Mouse (Mus musculus) kidney, postnatal 0 days (tissue): ENCODE results near the gene Pdilt. TPM values are rescaled to one million over a fixed set of nuclear protein-coding genes. Genes with fewer than 3 reads are reported as not detected.
A peak's percentile ranks its signal among the peaks of the same experiment; 100 is the strongest.

ENCODE experiments used
- ATAC-seq: fragments of 200-750 bp; cut with Nextera tagmentation; replicated peaks from 2 replicates; pipeline ENCODE4 v1.8.0; 2017; ENCODE audit warnings: low read depth, moderate number of reproducible peaks, moderate TSS enrichment, moderate library complexity; ENCODE audit not compliant: low FRiP score
- DNase-seq: peaks from one replicate; pipeline ENCODE4 v3.0.0-alpha.2; 2016; ENCODE audit warnings: low spot score
- H3K27ac ChIP-seq: fragments of 300-500 bp; sonication (generic); 2 replicates; pipeline ENCODE4 v1.5.1; 2014; ENCODE audit warnings: mild to moderate bottlenecking
- H3K27me3 ChIP-seq: fragments of 300-500 bp; sonication (generic); 2 replicates; pipeline ENCODE4 v1.6.1; 2014; ENCODE audit warnings: low read length, mixed read lengths; ENCODE audit not compliant: insufficient read depth
- H3K36me3 ChIP-seq: fragments of 300-500 bp; sonication (generic); 2 replicates; pipeline ENCODE4 v1.6.1; 2014; ENCODE audit warnings: low read length, mixed read lengths; ENCODE audit not compliant: insufficient read depth
- H3K4me1 ChIP-seq: fragments of 300-500 bp; sonication (generic); replicated peaks from 2 replicates; pipeline ENCODE4 v1.6.1; 2014; ENCODE audit warnings: antibody characterized with exemption, low read length, mixed read lengths; ENCODE audit not compliant: insufficient read depth
- H3K4me2 ChIP-seq: fragments of 300-500 bp; sonication (generic); 2 replicates; pipeline ENCODE4 v1.6.1; 2014; ENCODE audit warnings: mild to moderate bottlenecking, low read length, moderate library complexity, mixed read lengths
- H3K4me3 ChIP-seq: fragments of 300-500 bp; sonication (generic); replicated peaks from 2 replicates; pipeline ENCODE4 v1.5.1; 2014; ENCODE audit warnings: low read depth, low read length
- H3K9ac ChIP-seq: fragments of 300-500 bp; sonication (generic); 2 replicates; pipeline ENCODE4 v1.6.1; 2014; ENCODE audit warnings: low read depth, low read length
- H3K9me3 ChIP-seq: fragments of 300-500 bp; sonication (generic); replicated peaks from 2 replicates; pipeline ENCODE4 v1.6.1; 2016; ENCODE audit warnings: low read length, inconsistent platforms, mixed read lengths
- CTCF ChIP-seq: IDR thresholded peaks from 2 replicates; pipeline ENCODE4 v1.5.1; 2016; ENCODE audit warnings: antibody characterized with exemption, low read depth, mild to moderate bottlenecking, moderate library complexity
- WGBS: fragments of 180-500 bp; shearing (Covaris S2); extraction: QIAGEN DNeasy Blood & Tissue Kit; methylation state at CpG from one replicate; pipeline ENCODE4 v1.1.7; 2014; 5-methylcytosine and 5-hydroxymethylcytosine counted together
- polyA plus RNA-seq: library from polyadenylated mRNA; unstranded; fragments of >200 nt; fragmentation: Nextera tagmentation; extraction: Ambion mirVana; gene quantifications from 2 replicates; pipeline ENCODE4 v1.2.1, GENCODE M21; 2015

Pdilt gene
- polyA plus RNA-seq, 1 experiment from 2014 or later, result 1.1 TPM

DNA sequence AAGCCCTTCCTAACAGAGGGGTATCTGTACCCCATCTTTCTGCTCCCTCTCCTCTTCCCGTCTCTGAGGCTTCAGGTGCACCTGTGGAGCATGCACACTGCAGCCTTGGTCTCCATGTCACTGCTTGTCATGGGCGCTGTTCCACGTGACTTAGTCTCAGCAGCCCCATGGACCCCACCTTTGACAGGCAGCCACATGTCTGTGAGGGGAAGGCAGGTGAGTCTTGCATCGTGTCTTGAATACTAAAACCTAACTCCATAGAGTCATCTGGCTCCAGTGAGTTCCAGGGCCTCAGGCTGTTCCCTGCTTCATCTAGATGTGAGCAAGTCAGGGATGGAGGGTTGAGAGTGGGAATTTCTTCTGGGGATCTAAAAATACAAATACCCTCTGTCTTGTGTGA, 39.1 kb downstream of the Pdilt start:
- ATAC-seq, result no peak

DNA sequence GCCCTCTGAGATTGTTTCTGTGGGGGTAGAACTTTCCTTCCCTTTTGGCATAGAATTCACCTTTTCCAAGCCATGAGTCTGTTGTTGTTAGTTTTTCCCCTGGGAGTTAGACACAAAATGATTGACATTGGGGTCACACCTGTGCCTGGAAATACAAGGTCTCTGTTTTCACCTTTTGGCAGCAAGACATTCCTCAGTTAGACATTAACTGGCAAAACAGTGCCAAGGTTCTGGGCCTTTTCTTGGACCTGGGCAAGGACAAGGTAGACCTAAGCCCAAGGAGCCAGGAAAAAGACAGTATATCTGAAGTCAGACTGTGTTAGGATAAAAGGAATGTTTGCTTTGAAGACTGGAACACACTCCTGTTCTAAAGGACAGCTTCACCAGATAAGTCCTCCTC, 44.0 kb downstream of the Pdilt start, which contains the start of gene Umod:
Gene Umod (minus strand): TSS at position 27 of the 400 bp plus-strand sequence.
- H3K4me3 ChIP-seq, result no peak within 1 kb of the TSS
- H3K27me3 ChIP-seq, result no peaks in the 10 kb centered on the region
- ATAC-seq (no peak), DNase-seq (peak; percentile 3)
- H3K9ac ChIP-seq, result no peak within 1 kb of the TSS
- H3K4me1 ChIP-seq, result no peaks in the 10 kb centered on the region
- H3K36me3 ChIP-seq, result no peaks in the 10 kb centered on the region
- no peak within 1 kb of the TSS for H3K4me2 ChIP-seq
- H3K9me3 ChIP-seq, result no peaks in the 10 kb centered on the region
- H3K27ac ChIP-seq, result peak within 1 kb of the TSS; percentile 47
- no peak for TF ChIP-seq CTCF

More for the DNA sequence above, 39.1 kb downstream of the Pdilt start:
- 79% methylated on average over 4 of the region's 4 CpGs for WGBS
- no peak overlapping the region for H3K9ac ChIP-seq
- H3K27me3 ChIP-seq, result no peaks in the 10 kb centered on the region
- no peaks in the 10 kb centered on the region for H3K9me3 ChIP-seq
- H3K36me3 ChIP-seq, result no peaks in the 10 kb centered on the region
- H3K27ac ChIP-seq, result no peak overlapping the region
- TF ChIP-seq CTCF, result no peak
- DNase-seq, result no peak
- H3K4me3 ChIP-seq, result no peak overlapping the region
- no peak overlapping the region for H3K4me2 ChIP-seq
- no peaks in the 10 kb centered on the region for H3K4me1 ChIP-seq

DNA sequence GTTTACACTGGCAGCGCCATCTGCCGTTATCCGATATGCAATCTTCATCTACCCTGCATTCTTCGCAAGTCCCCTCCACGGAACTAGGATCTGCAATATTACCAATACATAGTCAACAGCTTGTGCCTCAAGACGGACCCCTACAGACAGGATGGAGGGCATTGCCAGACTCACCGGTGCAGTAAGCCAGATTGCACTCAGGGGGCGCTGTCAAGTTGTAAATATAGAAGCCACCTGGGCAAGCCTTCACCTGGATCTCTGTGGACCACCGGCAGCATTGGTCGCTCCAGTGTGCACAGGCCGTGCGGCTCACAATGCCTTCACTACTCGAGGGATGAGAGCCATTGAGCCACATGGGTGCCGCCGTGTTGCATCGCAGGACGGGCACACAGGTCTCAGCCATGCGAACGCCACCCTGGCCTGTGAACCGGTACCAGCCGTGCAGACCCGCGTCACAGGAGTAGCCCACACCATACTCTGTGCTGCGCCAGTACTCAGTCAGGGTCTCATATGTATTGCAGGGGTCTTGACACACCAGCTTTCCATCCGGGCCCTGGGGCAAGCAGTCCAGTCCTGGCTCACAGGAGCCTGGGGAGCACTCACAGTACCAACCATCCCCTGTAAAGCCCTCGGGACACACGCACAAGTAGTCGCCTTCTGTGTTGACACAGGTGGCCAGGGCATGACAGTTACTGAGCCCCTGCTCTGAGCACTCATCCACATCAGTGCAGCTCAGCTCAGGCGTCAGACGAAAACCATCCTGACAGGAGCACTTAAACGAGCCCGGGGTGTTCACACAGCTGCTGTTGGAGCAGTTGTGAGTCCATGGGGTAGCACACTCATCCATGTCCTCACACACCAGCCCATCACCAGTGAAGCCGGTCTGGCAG, 46.5 kb downstream of the Pdilt start:
- no peak overlapping the region for H3K27ac ChIP-seq
- ATAC-seq, result peak; percentile 80

GRCm38 (mm10) chr7:119459185-119459584, 64.1 kb downstream of the Pdilt start, which contains the start of gene Gp2:
Gene Gp2, minus strand, starts transcription at chr7:119459285.
- Histone ChIP-seq H3K27me3 (no peaks in the 10 kb centered on the region), H3K27ac (no peak within 1 kb of the TSS), H3K4me1 (no peaks in the 10 kb centered on the region), H3K9me3 (no peaks in the 10 kb centered on the region), H3K4me2 (no peak within 1 kb of the TSS), H3K9ac (no peak within 1 kb of the TSS), H3K4me3 (no peak within 1 kb of the TSS), H3K36me3 (no peaks in the 10 kb centered on the region)
- ATAC-seq (no peak), DNase-seq (no peak)
- 91% methylated on average over 6 of the region's 6 CpGs for WGBS
- no peak for TF ChIP-seq CTCF

More for the DNA sequence above, 46.5 kb downstream of the Pdilt start:
- peak; percentile 50 for TF ChIP-seq CTCF
- Histone ChIP-seq H3K4me2 (no peak overlapping the region), H3K36me3 (no peaks in the 10 kb centered on the region), H3K27me3 (no peaks in the 10 kb centered on the region), H3K4me1 (no peaks in the 10 kb centered on the region), H3K4me3 (no peak overlapping the region), H3K9me3 (no peaks in the 10 kb centered on the region), H3K9ac (no peak overlapping the region)
- WGBS, result 43% methylated on average over 33 of the region's 33 CpGs
- DNase-seq, result peak; percentile 47

- Histone ChIP-seq H3K27me3 (no peaks in the 10 kb centered on the region), H3K9ac (no peak overlapping the region), H3K27ac (no peak overlapping the region), H3K4me2 (no peak overlapping the region), H3K4me3 (no peak overlapping the region), H3K4me1 (no peaks in the 10 kb centered on the region), H3K9me3 (no peaks in the 10 kb centered on the region), H3K36me3 (no peaks in the 10 kb centered on the region)
- TF ChIP-seq CTCF, result peak; percentile 32; the same call in 1 of the 2 replicates
- ATAC-seq (no peak), DNase-seq (no peak)
- WGBS, result 78% methylated on average over 7 of the region's 7 CpGs
These were observed 69.1 kb downstream of the Pdilt start for GRCm38 (mm10) chr7:119454192-119454591.

- DNase-seq (no peak), ATAC-seq (no peak)
- Histone ChIP-seq H3K4me1 (no peaks in the 10 kb centered on the region), H3K27ac (no peak overlapping the region), H3K9ac (no peak overlapping the region), H3K4me2 (no peak overlapping the region), H3K9me3 (no peaks in the 10 kb centered on the region), H3K4me3 (no peak overlapping the region), H3K27me3 (no peaks in the 10 kb centered on the region), H3K36me3 (no peaks in the 10 kb centered on the region)
- WGBS, result 67% methylated on average over 4 of the region's 4 CpGs
- peak; percentile 41 for TF ChIP-seq CTCF
These were observed 79.4 kb downstream of the Pdilt start for GRCm38 (mm10) chr7:119443849-119444248.
